Mouse (Mus musculus) thymus, postnatal 36 days (tissue): ENCODE measurements around the gene Gapdh.

Experiments used
- DNase-seq, 2 experiments: peaks; one replicate each; pipeline ENCODE4 v3.0.0; 2022; ENCODE audit warnings: mixed read lengths in 2 of 2

Gene Gapdh

GRCm38 (mm10) chr6:125166051-125166751, at the start of gene Gapdh:
Gapdh (minus strand) TSS chr6:125166467.
- DNase-seq = peak in 1 of 2 experiments; percentile 47

GRCm38 (mm10) chr6:125215148-125215954, 49.1 kb upstream of the Gapdh start, which contains the start of gene Vamp1:
Vamp1 (plus strand) TSS chr6:125215551.
- peak; percentile 92 for DNase-seq

- no peak for DNase-seq
Measured at GRCm38 (mm10) chr6:125213715-125214114, 47.4 kb upstream of the Gapdh start.

- no peak for DNase-seq
Measured at GRCm38 (mm10) chr6:125213129-125213528, 46.9 kb upstream of the Gapdh start.

GRCm38 (mm10) chr6:125212621-125213020, 46.4 kb upstream of the Gapdh start:
- no peak for DNase-seq

GRCm38 (mm10) chr6:125210436-125210835, 44.2 kb upstream of the Gapdh start:
- DNase-seq = peak in 1 of 2 experiments; percentile 14

GRCm38 (mm10) chr6:125197166-125197565, 30.9 kb upstream of the Gapdh start:
- DNase-seq = no peak

- no peak for DNase-seq
Measured at GRCm38 (mm10) chr6:125196301-125196700, 30.0 kb upstream of the Gapdh start.

- DNase-seq = no peak
Measured at GRCm38 (mm10) chr6:125195541-125196075, 29.3 kb upstream of the Gapdh start.

GRCm38 (mm10) chr6:125193390-125193789, 27.1 kb upstream of the Gapdh start:
- DNase-seq = no peak

GRCm38 (mm10) chr6:125192841-125193240, 26.6 kb upstream of the Gapdh start:
- DNase-seq = no peak

- peak; percentile 86 to 90 for DNase-seq
Measured at GRCm38 (mm10) chr6:125192016-125192714, 25.9 kb upstream of the Gapdh start.

GRCm38 (mm10) chr6:125191332-125192015, 25.2 kb upstream of the Gapdh start, which contains the start of the genes Ncapd2 and Mrpl51:
Ncapd2 (minus strand) TSS chr6:125191701.
Mrpl51 (plus strand) TSS chr6:125191801.
- peak; percentile 97 to 98 for DNase-seq

GRCm38 (mm10) chr6:125190816-125191215, 24.5 kb upstream of the Gapdh start:
- no peak for DNase-seq

GRCm38 (mm10) chr6:125186203-125186602, 19.9 kb upstream of the Gapdh start:
- DNase-seq = no peak

- no peak for DNase-seq
Measured at GRCm38 (mm10) chr6:125182133-125182532, 15.9 kb upstream of the Gapdh start.

GRCm38 (mm10) chr6:125179601-125180000, 13.3 kb upstream of the Gapdh start:
- DNase-seq = no peak

- no peak for DNase-seq
Measured at GRCm38 (mm10) chr6:125175469-125175868, 9.2 kb upstream of the Gapdh start.

- DNase-seq = no peak
Measured at GRCm38 (mm10) chr6:125173256-125173655, 7.0 kb upstream of the Gapdh start.

- DNase-seq = no peak
Measured at GRCm38 (mm10) chr6:125172474-125172873, 6.2 kb upstream of the Gapdh start.

- DNase-seq = no peak
Measured at GRCm38 (mm10) chr6:125170194-125170593, 3.9 kb upstream of the Gapdh start.

- DNase-seq = no peak
Measured at GRCm38 (mm10) chr6:125168086-125168485, 1.8 kb upstream of the Gapdh start.
